Mouse (Mus musculus): ENCODE measurements around the gene Rbm34.

GRCm38 (mm10) chr8:126961516-126961915 is 9.4 kb downstream of the Rbm34 start:
- TF ChIP-seq CTCF (conservative IDR thresholded peaks at IDR 0.05 in 1 of 2, IDR thresholded peaks at IDR 0.05 in 1 of 2; ENCODE audit: low read depth in 2 of 2, low read length in 2 of 2) (no peak), KAT2A (IDR thresholded peaks at IDR 0.05; ENCODE audit: insufficient replicate concordance, low read length) (no peak), BHLHE40 (IDR thresholded peaks at IDR 0.05; ENCODE audit: low read depth, low read length) (no peak)

Measured in CH12.LX (cell line).